In the genomic region with DNA sequence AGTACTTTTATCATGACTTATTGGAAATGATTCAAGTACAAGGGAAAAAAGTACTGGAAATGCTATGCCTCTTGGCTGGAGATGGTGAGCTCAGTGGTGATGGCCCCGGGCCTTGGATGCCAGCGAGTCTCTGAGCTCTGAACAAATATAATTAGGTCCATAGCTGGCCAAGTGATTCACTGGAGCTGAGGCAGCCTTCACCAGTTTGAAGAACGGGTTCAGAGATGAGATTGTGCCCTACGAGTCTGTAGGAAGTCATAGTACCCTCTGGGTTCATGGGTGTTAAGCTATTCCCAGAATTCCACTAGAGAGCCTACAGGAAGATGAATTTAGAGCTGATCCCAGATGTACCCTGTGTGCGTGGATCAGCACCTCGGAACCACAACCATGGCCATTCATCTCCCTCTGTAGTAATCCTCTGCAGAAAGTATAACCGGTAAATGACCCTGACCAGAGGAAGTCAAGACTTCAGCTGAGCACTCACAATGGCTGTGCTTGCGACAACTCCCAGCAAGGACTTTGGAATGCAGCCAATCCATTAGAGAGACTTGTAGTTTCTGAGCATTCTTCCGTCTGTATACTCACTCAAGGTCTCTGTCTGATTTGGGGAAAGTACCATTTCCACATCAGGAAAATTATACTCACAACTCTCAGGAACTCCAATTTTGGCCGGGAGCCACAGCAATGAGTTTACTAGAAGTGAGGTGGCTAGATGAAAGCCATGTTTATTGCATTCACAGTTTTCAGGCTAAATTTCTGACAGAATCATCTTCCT, we compare ENCODE assay signal across 14 mouse cellular contexts. TPM values are rescaled to one million over a fixed set of nuclear protein-coding genes. Genes with fewer than 3 reads are reported as not detected.
DNase-seq lines count a peak whose midpoint lies in the region; ATAC-seq and TF ChIP-seq lines count a peak whose summit lies in the region.
"Had no signal": no experiment of that assay in that cellular context is flagged by ENCODE, and none has a peak within 500 bp of the region (broad histone marks: within the 10 kb centered on the region; RNA-seq: fewer than 3 reads in every experiment).

No protein-coding gene starts in this region.

- DNase-seq in heart, postnatal 0 days (ENCODE audit: low spot score), result no peak
- DNase-seq in heart, postnatal 25 days (ENCODE audit: low spot score), result no peak
- DNase-seq in ovary, adult 18-20 months (ENCODE audit: low spot score), result peak; percentile 46
- no peak for DNase-seq in ovary, postnatal 10 days (ENCODE audit: low spot score)
- DNase-seq in adrenal gland, postnatal 14 days, result peak; percentile 90
- peak; percentile 10 for DNase-seq in ovary, postnatal 14 days (ENCODE audit: low spot score)
- no peak for DNase-seq in left cerebral cortex, postnatal 25 days (ENCODE audit: low spot score in 2 of 2)
- DNase-seq: liver had no signal

- no peaks in the 10 kb centered on the region for H3K27me3 ChIP-seq in heart, postnatal 0 days (ENCODE audit: control insufficient read depth, insufficient read depth, low read length)
- H3K27me3 ChIP-seq: CH12.LX had no signal

- no peak for TF ChIP-seq EP300 in heart, postnatal 0 days (IDR thresholded peaks at IDR 0.05; ENCODE audit: low read depth)

- no peak overlapping the region for H3K4me3 ChIP-seq in heart, postnatal 0 days (ENCODE audit: low read depth, low read length)

- no peaks in the 10 kb centered on the region for H3K36me3 ChIP-seq in heart, postnatal 0 days (replicated peaks; ENCODE audit: control insufficient read depth, insufficient read depth, low read length)

- peak; percentile 30; the same call in 1 of the 2 replicates for ATAC-seq in heart, postnatal 0 days (ENCODE audit: insufficient read depth, low read depth)
- ATAC-seq: intestine, postnatal 0 days had no signal

- no peaks in the 10 kb centered on the region for H3K9me3 ChIP-seq in heart, postnatal 0 days (replicated peaks; ENCODE audit: control insufficient read depth, low read length)

- intact Hi-C loops in heart, postnatal 25 days (cut with DNase I), result no loop called here
- intact Hi-C loops in left cerebral cortex, postnatal 25 days (cut with DNase I), result no loop called here

- H3K27ac ChIP-seq in heart, postnatal 0 days (ENCODE audit: low read depth), result no peak overlapping the region

- 54% methylated on average over 10 of the region's 10 CpGs for WGBS in heart, postnatal 0 days

- no peaks in the 10 kb centered on the region for H3K4me1 ChIP-seq in heart, postnatal 0 days (ENCODE audit: control insufficient read depth, insufficient read depth)

- TF ChIP-seq CTCF in heart, postnatal 0 days (IDR thresholded peaks at IDR 0.05; ENCODE audit: low read depth), result no peak

- no peak overlapping the region for H3K9ac ChIP-seq in heart, postnatal 0 days (replicated peaks; ENCODE audit: low read depth, low read length)

- H3K4me2 ChIP-seq in heart, postnatal 0 days (ENCODE audit: low read depth, low read length), result no peak overlapping the region

RNA-seq across cellular contexts. Expression of a gene that starts 36.4 kb away (rescaled TPM):
- not detected in 2 replicates for total RNA-seq in heart, postnatal 0 days (2014; rRNA removed; ENCODE audit: low replicate concordance)
- not detected in 2 replicates for polyA plus RNA-seq in heart, postnatal 0 days (2015; fragmentation: Nextera tagmentation; extraction: Ambion mirVana)
- not detected for total RNA-seq in heart, postnatal 25 days (2021)
- not detected in 2 replicates for total RNA-seq in adrenal gland, postnatal 14 days (2021)
- total RNA-seq in left cerebral cortex, postnatal 25 days (2021), result not detected
- total RNA-seq: CH12.LX; hematopoietic stem cell, adult 5-6 weeks; layer of hippocampus, postnatal 14 days; neutrophil, adult 5-6 weeks had no signal
- polyA plus RNA-seq: intestine, postnatal 0 days; stomach, embryonic 16.5 days had no signal

RNA-seq across cellular contexts. Expression of a gene that starts 52.4 kb away (rescaled TPM):
- total RNA-seq in heart, postnatal 0 days (2014; rRNA removed; ENCODE audit: low replicate concordance), result not detected in 2 replicates
- polyA plus RNA-seq in heart, postnatal 0 days (2015; fragmentation: Nextera tagmentation; extraction: Ambion mirVana), result 0.04 TPM in 1 of 2 replicates, not detected in the other
- not detected for total RNA-seq in heart, postnatal 25 days (2021)
- not detected in 2 replicates for total RNA-seq in adrenal gland, postnatal 14 days (2021)
- total RNA-seq in left cerebral cortex, postnatal 25 days (2021), result not detected
- total RNA-seq: CH12.LX; hematopoietic stem cell, adult 5-6 weeks; layer of hippocampus, postnatal 14 days; neutrophil, adult 5-6 weeks had no signal
- polyA plus RNA-seq: intestine, postnatal 0 days had no signal

Comparison
In these comparisons a context has a peak if more than half of its experiments do, and no peak if none do; other contexts are left out.
1. DNase-seq: peak in ovary, adult 18-20 months (single experiment), adrenal gland, postnatal 14 days (single experiment) and ovary, postnatal 14 days (single experiment); none in heart, postnatal 0 days (single experiment), heart, postnatal 25 days (single experiment), ovary, postnatal 10 days (single experiment) and left cerebral cortex, postnatal 25 days (0 of 2).